Mouse (Mus musculus): Measurements from ENCODE around the gene Sun1. TPM values are rescaled to one million over a fixed set of nuclear protein-coding genes. Genes with fewer than 3 reads are reported as not detected.
A peak's percentile ranks its signal among the peaks of the same experiment; 100 is the strongest.

The Sun1 gene
- total RNA-seq, 2 experiments from 2014 or later = 115 to 136 TPM

GRCm38 (mm10) chr5:139271994-139272554 lies 71.6 kb downstream of the Sun1 start:
- DNase-seq (ENCODE audit: low spot score in 2 of 2) = no peak
- intact Hi-C loops (cut with DNase I) = no loop called here

- DNase-seq (ENCODE audit: low spot score in 2 of 2) = peak; percentile 62 to 88
- intact Hi-C loops (cut with DNase I) = no loop called here
Measured at GRCm38 (mm10) chr5:139277287-139277686, 76.8 kb downstream of the Sun1 start.

GRCm38 (mm10) chr5:139281373-139282112 lies 81.1 kb downstream of the Sun1 start:
- intact Hi-C loops (cut with DNase I) = loop anchor here (1.0 kb wide), 1 partner anchor 44 kb away; the partner anchor contains the start of gene Adap1

GRCm38 (mm10) chr5:139282191-139282590 lies 81.8 kb downstream of the Sun1 start:
- intact Hi-C loops (cut with DNase I) = loop anchor here (1.0 kb wide), 1 partner anchor 43 kb away; the partner anchor contains the start of gene Adap1
- DNase-seq (ENCODE audit: low spot score in 2 of 2) = peak; percentile 84 to 86

More at GRCm38 (mm10) chr5:139281373-139282112, 81.1 kb downstream of the Sun1 start:
- DNase-seq (ENCODE audit: low spot score in 2 of 2) = no peak

- DNase-seq (ENCODE audit: low spot score in 2 of 2) = no peak
- intact Hi-C loops (cut with DNase I) = no loop called here
Measured at GRCm38 (mm10) chr5:139283460-139284180, 83.2 kb downstream of the Sun1 start.

- intact Hi-C loops (cut with DNase I) = no loop called here
- DNase-seq (ENCODE audit: low spot score in 2 of 2) = no peak
Measured at GRCm38 (mm10) chr5:139285383-139286067, 85.1 kb downstream of the Sun1 start.

GRCm38 (mm10) chr5:139286142-139286941 lies 85.9 kb downstream of the Sun1 start:
- intact Hi-C loops (cut with DNase I) = no loop called here
- no peak for DNase-seq (ENCODE audit: low spot score in 2 of 2)

- intact Hi-C loops (cut with DNase I) = no loop called here
- no peak for DNase-seq (ENCODE audit: low spot score in 2 of 2)
Measured at GRCm38 (mm10) chr5:139287099-139287498, 86.7 kb downstream of the Sun1 start.

GRCm38 (mm10) chr5:139287787-139288186 lies 87.3 kb downstream of the Sun1 start:
- intact Hi-C loops (cut with DNase I) = no loop called here
- no peak for DNase-seq (ENCODE audit: low spot score in 2 of 2)

GRCm38 (mm10) chr5:139288591-139288990 lies 88.2 kb downstream of the Sun1 start:
- intact Hi-C loops (cut with DNase I) = no loop called here
- no peak for DNase-seq (ENCODE audit: low spot score in 2 of 2)

- no peak for DNase-seq (ENCODE audit: low spot score in 2 of 2)
- intact Hi-C loops (cut with DNase I) = no loop called here
Measured at GRCm38 (mm10) chr5:139290467-139291259, 90.2 kb downstream of the Sun1 start.

- intact Hi-C loops (cut with DNase I) = no loop called here
- no peak for DNase-seq (ENCODE audit: low spot score in 2 of 2)
Measured at GRCm38 (mm10) chr5:139291811-139292560, 91.5 kb downstream of the Sun1 start.

- intact Hi-C loops (cut with DNase I) = no loop called here
- DNase-seq (ENCODE audit: low spot score in 2 of 2) = no peak
Measured at GRCm38 (mm10) chr5:139294089-139294488, 93.7 kb downstream of the Sun1 start.

GRCm38 (mm10) chr5:139297092-139297491 lies 96.7 kb downstream of the Sun1 start:
- intact Hi-C loops (cut with DNase I) = no loop called here
- DNase-seq (ENCODE audit: low spot score in 2 of 2) = no peak

- intact Hi-C loops (cut with DNase I) = no loop called here
- DNase-seq (ENCODE audit: low spot score in 2 of 2) = no peak
Measured at GRCm38 (mm10) chr5:139297745-139298144, 97.3 kb downstream of the Sun1 start.
